11 mouse cellular contexts compared by ENCODE assay signal in the genomic region with DNA sequence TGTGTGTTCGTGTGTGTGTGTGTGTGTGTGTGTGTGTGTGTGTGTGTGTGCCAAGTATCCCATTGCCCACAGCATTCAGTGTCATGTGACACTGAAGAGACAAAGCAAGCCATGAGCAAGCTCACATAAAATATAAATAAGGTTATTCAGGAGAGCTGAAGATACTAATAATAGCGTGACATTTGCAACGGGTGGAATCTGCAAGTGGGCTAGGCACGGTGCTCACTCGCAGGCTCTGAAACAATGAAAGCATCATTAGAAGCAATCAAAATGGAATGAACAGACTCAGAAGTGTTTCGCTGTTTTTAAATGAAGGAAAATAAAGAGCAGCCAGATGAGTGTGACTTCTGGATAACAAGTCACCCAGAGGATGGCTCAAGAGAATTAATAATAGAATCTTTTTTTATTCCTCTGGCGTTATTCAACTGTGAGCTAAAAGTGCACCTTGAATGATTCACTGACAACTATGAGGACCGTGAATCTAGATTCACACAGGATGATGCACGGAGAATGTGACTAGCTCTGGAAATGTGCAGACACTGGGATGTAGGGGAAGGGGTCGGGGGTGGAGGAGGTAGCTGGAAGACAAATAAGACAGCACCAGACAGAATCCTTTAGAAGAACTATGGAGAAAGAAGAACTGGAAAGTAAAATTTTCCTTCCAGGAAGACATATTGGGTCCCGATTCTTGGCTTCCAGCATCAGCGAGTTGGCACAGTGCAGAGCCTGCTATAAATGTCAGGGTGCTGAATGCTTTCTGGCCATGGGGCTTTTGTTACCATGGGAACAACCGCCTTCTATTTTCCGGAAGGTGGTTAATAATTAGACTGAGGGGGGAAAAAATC. TPM values are rescaled to one million over a fixed set of nuclear protein-coding genes. Genes with fewer than 3 reads are reported as not detected.
DNase-seq lines count a peak whose midpoint lies in the region; ATAC-seq and TF ChIP-seq lines count a peak whose summit lies in the region.
"Had no signal": no experiment of that assay in that cellular context is flagged by ENCODE, and none has a peak within 500 bp of the region (broad histone marks: within the 10 kb centered on the region; RNA-seq: fewer than 3 reads in every experiment).

No protein-coding gene starts in this region.

- TF ChIP-seq POLR2A in brain, embryonic 14.5 days (IDR thresholded peaks at IDR 0.05; ENCODE audit: borderline replicate concordance, extremely low read depth, insufficient read depth, insufficient read length, poor library complexity, severe bottlenecking): no peak

- H3K36me3 ChIP-seq in hindbrain, embryonic 15.5 days: no peaks in the 10 kb centered on the region
- no peaks in the 10 kb centered on the region for H3K36me3 ChIP-seq in midbrain, embryonic 12.5 days
- H3K36me3 ChIP-seq in liver, postnatal 0 days (replicated peaks; ENCODE audit: insufficient read depth, low read length): no peaks in the 10 kb centered on the region

- peaks cover 12% of the 10 kb centered on the region; the same call in 1 of the 2 replicates for H3K4me1 ChIP-seq in hindbrain, embryonic 15.5 days (replicated peaks)
- H3K4me1 ChIP-seq in midbrain, embryonic 12.5 days: no peaks in the 10 kb centered on the region
- H3K4me1 ChIP-seq in liver, postnatal 0 days (ENCODE audit: insufficient read depth): no peaks in the 10 kb centered on the region

- no peak for TF ChIP-seq CTCF in brain, embryonic 14.5 days (IDR thresholded peaks at IDR 0.05; ENCODE audit: borderline replicate concordance, extremely low read depth, insufficient read depth, insufficient read length)
- TF ChIP-seq CTCF in liver, postnatal 0 days (IDR thresholded peaks at IDR 0.05; ENCODE audit: low read depth): no peak

- WGBS in hindbrain, embryonic 15.5 days: 50% methylated on average over 14 of the region's 14 CpGs
- 86% methylated on average over 14 of the region's 14 CpGs for WGBS in midbrain, embryonic 12.5 days
- WGBS in liver, postnatal 0 days (ENCODE audit: insufficient replicate concordance): 83% methylated on average over 14 of the region's 14 CpGs

- H3K27me3 ChIP-seq in hindbrain, embryonic 15.5 days: no peaks in the 10 kb centered on the region
- no peaks in the 10 kb centered on the region for H3K27me3 ChIP-seq in midbrain, embryonic 12.5 days
- no peaks in the 10 kb centered on the region for H3K27me3 ChIP-seq in liver, postnatal 0 days (ENCODE audit: insufficient read depth, low read length)

- H3K9me3 ChIP-seq in hindbrain, embryonic 15.5 days: no peaks in the 10 kb centered on the region
- no peaks in the 10 kb centered on the region for H3K9me3 ChIP-seq in midbrain, embryonic 12.5 days
- H3K9me3 ChIP-seq in liver, postnatal 0 days (ENCODE audit: low read length): no peaks in the 10 kb centered on the region

- DNase-seq in adrenal gland, adult 2 months: peak; percentile 23
- no peak for DNase-seq in adrenal gland, postnatal 4 days (ENCODE audit: low spot score in 2 of 2)
- peak; percentile 64 for DNase-seq in brain, embryonic 14.5 days (ENCODE audit: low read depth)
- no peak for DNase-seq in liver, postnatal 0 days
- DNase-seq in kidney, adult 8-10 months: no peak
- no peak for DNase-seq in urinary bladder, adult 18-20 months (ENCODE audit: low spot score in 2 of 2)
- DNase-seq: heart, postnatal 14 days had no signal

- TF ChIP-seq EP300 in liver, postnatal 0 days (IDR thresholded peaks at IDR 0.05; ENCODE audit: low read depth): no peak

- no peak overlapping the region for H3K9ac ChIP-seq in hindbrain, embryonic 15.5 days
- H3K9ac ChIP-seq in midbrain, embryonic 12.5 days (replicated peaks): no peak overlapping the region
- no peak overlapping the region for H3K9ac ChIP-seq in liver, postnatal 0 days (replicated peaks)

- peak; percentile 68; the same call in 1 of the 2 replicates for ATAC-seq in hindbrain, embryonic 15.5 days (ENCODE audit: low FRiP score, low read depth)
- no peak for ATAC-seq in midbrain, embryonic 12.5 days (ENCODE audit: low FRiP score, low read depth)
- no peak for ATAC-seq in liver, postnatal 0 days

- no peak overlapping the region for H3K4me3 ChIP-seq in hindbrain, embryonic 15.5 days
- no peak overlapping the region for H3K4me3 ChIP-seq in midbrain, embryonic 12.5 days
- H3K4me3 ChIP-seq in liver, postnatal 0 days (ENCODE audit: low read depth, low read length): no peak overlapping the region

- H3K27ac ChIP-seq in hindbrain, embryonic 15.5 days (replicated peaks): peak overlapping the region; percentile 66
- 0 out of 2 replicates have a peak overlapping the region, but pooled peaks have one; percentile 5 for H3K27ac ChIP-seq in midbrain, embryonic 12.5 days (replicated peaks)
- no peak overlapping the region for H3K27ac ChIP-seq in liver, postnatal 0 days (ENCODE audit: low read depth)

- H3K4me2 ChIP-seq in hindbrain, embryonic 15.5 days: peak overlapping the region; percentile 26; the same call in 1 of the 2 replicates
- H3K4me2 ChIP-seq in midbrain, embryonic 12.5 days (replicated peaks): no peak overlapping the region
- no peak overlapping the region for H3K4me2 ChIP-seq in liver, postnatal 0 days (ENCODE audit: low read depth, low read length)

RNA-seq across cellular contexts. Expression of a gene that starts 55.3 kb away (rescaled TPM):
- not detected for total RNA-seq in adrenal gland, adult 2 months (2021)
- polyA plus RNA-seq in adrenal gland, adult 2 months (2012; rRNA removed): not detected in 2 replicates
- under 1 TPM in 1 of 2 experiments, not detected in 1; 0.11 TPM for total RNA-seq in adrenal gland, postnatal 4 days (2021)
- polyA plus RNA-seq in brain, embryonic 14.5 days (2012; rRNA removed): 0.03 TPM in 1 of 2 replicates, not detected in the other
- not detected in 2 replicates for polyA plus RNA-seq in hindbrain, embryonic 15.5 days (2015; fragmentation: Nextera tagmentation; extraction: Ambion mirVana)
- not detected in 2 replicates for polyA plus RNA-seq in midbrain, embryonic 12.5 days (2016; fragmentation: Nextera tagmentation; extraction: Ambion mirVana)
- not detected in 2 replicates for polyA plus RNA-seq in liver, postnatal 0 days (2015; fragmentation: Nextera tagmentation; extraction: Ambion mirVana)
- total RNA-seq: heart, postnatal 14 days; liver, adult 2 months; monocyte, adult 5-6 weeks had no signal
- polyA plus RNA-seq: liver, adult 2 months had no signal

Comparison
In these comparisons a context has a peak if more than half of its experiments do, and no peak if none do; other contexts are left out.
1. DNase-seq: peak in adrenal gland, adult 2 months (single experiment) and brain, embryonic 14.5 days (single experiment); none in adrenal gland, postnatal 4 days (0 of 2), liver, postnatal 0 days (single experiment), kidney, adult 8-10 months (0 of 2) and urinary bladder, adult 18-20 months (0 of 2).